Mouse (Mus musculus) neural tube, embryonic 15.5 days (tissue): ENCODE measurements at regions not wholly inside any gene's neighbourhood (a gene's known extent, or its start where the extent isn't known, plus 50 kb on each side); places are given as distances from the start of the nearest gene placed in this dataset.

Experiments
- ATAC-seq: fragments of 200-750 bp; cut with Nextera tagmentation; 2 replicates; pipeline ENCODE4 v1.8.0; 2017; ENCODE audit warnings: mild to moderate bottlenecking, moderate TSS enrichment, moderate library complexity; ENCODE audit not compliant: low FRiP score
- H3K27ac ChIP-seq: fragments of 300-500 bp; sonication (generic); replicated peaks from 2 replicates; pipeline ENCODE4 v1.5.1; 2015; ENCODE audit warnings: mild to moderate bottlenecking, inconsistent platforms
- H3K27me3 ChIP-seq: fragments of 300-500 bp; sonication (generic); replicated peaks from 2 replicates; pipeline ENCODE4 v1.6.1; 2015; ENCODE audit warnings: inconsistent platforms
- H3K36me3 ChIP-seq: fragments of 300-500 bp; sonication (generic); 2 replicates; pipeline ENCODE4 v1.6.1; 2015; ENCODE audit warnings: inconsistent platforms
- H3K4me1 ChIP-seq: fragments of 300-500 bp; sonication (generic); 2 replicates; pipeline ENCODE4 v1.6.1; 2015; ENCODE audit warnings: inconsistent platforms
- H3K4me2 ChIP-seq: fragments of 300-500 bp; sonication (generic); 2 replicates; pipeline ENCODE4 v1.6.1; 2015; ENCODE audit warnings: inconsistent platforms, mild to moderate bottlenecking, moderate library complexity
- H3K4me3 ChIP-seq: fragments of 300-500 bp; sonication (generic); replicated peaks from 2 replicates; pipeline ENCODE4 v1.5.1; 2015; ENCODE audit warnings: mild to moderate bottlenecking, inconsistent platforms
- H3K9ac ChIP-seq: fragments of 300-500 bp; sonication (generic); replicated peaks from 2 replicates; pipeline ENCODE4 v1.6.1; 2015; ENCODE audit warnings: mild to moderate bottlenecking, inconsistent platforms
- H3K9me3 ChIP-seq: fragments of 300-500 bp; sonication (generic); replicated peaks from 2 replicates; pipeline ENCODE4 v1.6.1; 2016; ENCODE audit warnings: inconsistent platforms
- WGBS: fragments of 180-500 bp; shearing (Covaris S2); methylation state at CpG from one replicate; pipeline ENCODE4 v1.1.7; 2015; ENCODE audit warnings: mixed read lengths; 5-methylcytosine and 5-hydroxymethylcytosine counted together

DNA sequence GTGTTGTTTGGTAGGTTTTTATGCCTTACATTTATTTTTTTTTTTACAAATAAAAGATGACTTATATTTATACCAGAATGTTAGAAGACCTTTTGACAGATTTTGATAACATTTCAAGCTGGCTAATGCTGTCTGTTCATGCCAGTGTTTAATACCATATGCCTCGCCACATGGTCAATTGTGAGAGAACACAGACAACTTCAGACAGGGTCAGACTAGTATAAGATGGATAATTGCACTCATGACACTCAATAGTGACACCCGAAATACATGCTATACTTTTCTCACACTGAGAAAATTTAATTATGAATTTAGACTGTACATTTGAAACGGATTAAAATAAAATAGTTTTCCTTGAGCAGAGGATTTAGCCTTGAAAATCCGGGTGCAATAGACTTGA is 769.9 kb downstream of the Slitrk6 start:
- Histone ChIP-seq H3K4me2 (no peak overlapping the region), H3K4me3 (no peak overlapping the region), H3K27ac (no peak overlapping the region), H3K9ac (no peak overlapping the region), H3K4me1 (no peaks in the 10 kb centered on the region), H3K9me3 (no peaks in the 10 kb centered on the region), H3K27me3 (no peaks in the 10 kb centered on the region), H3K36me3 (no peaks in the 10 kb centered on the region)
- ATAC-seq, result no peak
- 73% methylated on average over 4 of the region's 4 CpGs for WGBS

DNA sequence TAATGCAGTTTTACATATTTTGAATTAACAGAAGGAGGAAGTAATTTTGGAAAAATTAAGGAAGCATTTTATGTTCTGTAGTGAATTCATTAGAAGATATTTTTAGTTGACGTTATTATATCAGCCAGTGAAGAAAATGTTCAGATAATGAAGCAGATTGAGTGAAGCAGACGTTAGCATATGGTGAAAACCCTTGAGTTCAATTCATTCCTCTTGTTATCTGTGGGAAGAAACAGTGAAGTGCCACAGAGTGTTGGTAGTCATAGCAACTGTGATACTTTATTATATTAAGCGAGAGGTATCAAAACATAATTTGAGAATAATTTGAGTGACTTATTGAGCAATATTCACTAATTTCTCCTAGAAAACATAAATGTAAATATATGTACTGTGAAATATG is 796.9 kb downstream of the Slitrk6 start:
- no peak overlapping the region for H3K4me2 ChIP-seq
- no peak overlapping the region for H3K27ac ChIP-seq
- H3K4me3 ChIP-seq, result no peak overlapping the region
- H3K9ac ChIP-seq, result no peak overlapping the region
- ATAC-seq, result 0 out of 2 replicates have a peak, but pooled peaks have one; percentile 61
- H3K27me3 ChIP-seq, result no peaks in the 10 kb centered on the region
- no peaks in the 10 kb centered on the region for H3K36me3 ChIP-seq
- no peaks in the 10 kb centered on the region for H3K9me3 ChIP-seq
- WGBS, result 53% methylated on average over 3 of the region's 3 CpGs
- no peaks in the 10 kb centered on the region for H3K4me1 ChIP-seq

DNA sequence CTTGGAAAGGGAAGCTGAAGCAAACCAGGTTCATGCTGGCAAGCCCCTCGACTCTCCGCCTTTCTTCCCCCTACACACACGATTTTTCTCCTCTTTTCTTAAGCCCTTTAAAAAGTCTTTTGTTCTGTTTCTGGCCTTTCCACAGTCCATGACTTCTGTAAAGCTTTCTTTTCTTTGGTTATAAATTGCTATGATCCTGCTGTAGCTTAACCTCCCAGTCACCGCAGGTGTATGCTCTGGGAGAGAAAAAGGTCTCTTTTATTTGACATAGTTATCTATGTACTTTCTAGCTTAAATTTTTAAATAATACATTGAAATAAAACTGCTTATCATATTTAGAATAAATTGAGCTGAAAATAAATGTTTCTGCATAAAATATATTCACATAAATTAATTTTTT is 813.0 kb downstream of the Slitrk6 start:
- Histone ChIP-seq H3K9ac (no peak overlapping the region), H3K27ac (no peak overlapping the region), H3K27me3 (no peaks in the 10 kb centered on the region), H3K9me3 (no peaks in the 10 kb centered on the region), H3K4me3 (no peak overlapping the region), H3K36me3 (no peaks in the 10 kb centered on the region), H3K4me1 (no peaks in the 10 kb centered on the region), H3K4me2 (no peak overlapping the region)
- 74% methylated on average over 4 of the region's 4 CpGs for WGBS
- ATAC-seq, result no peak

DNA sequence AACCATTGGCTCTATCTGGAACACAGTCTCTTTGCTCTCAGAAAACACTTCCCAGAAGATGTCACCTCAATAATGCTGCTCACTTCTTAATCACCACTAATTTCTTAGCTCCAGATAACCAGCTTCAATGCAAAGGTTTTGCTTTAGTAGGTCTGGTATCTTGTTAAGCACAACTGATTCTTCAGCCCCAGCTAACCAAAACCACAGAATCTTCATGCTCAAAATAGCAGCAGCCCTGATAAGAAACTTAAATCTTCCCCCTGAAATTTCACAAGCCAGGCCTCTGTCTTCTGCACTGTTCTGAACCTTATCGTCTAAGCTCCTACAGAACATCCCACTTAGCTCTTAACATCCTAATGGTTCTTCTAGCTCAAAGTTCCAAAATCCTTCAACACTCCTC is 813.8 kb downstream of the Slitrk6 start:
- no peak overlapping the region for H3K9ac ChIP-seq
- H3K9me3 ChIP-seq, result no peaks in the 10 kb centered on the region
- no peak overlapping the region for H3K4me3 ChIP-seq
- 95% methylated on average over 1 of the region's 1 CpGs for WGBS
- H3K27ac ChIP-seq, result no peak overlapping the region
- no peaks in the 10 kb centered on the region for H3K4me1 ChIP-seq
- ATAC-seq, result no peak
- H3K36me3 ChIP-seq, result no peaks in the 10 kb centered on the region
- no peak overlapping the region for H3K4me2 ChIP-seq
- no peaks in the 10 kb centered on the region for H3K27me3 ChIP-seq

GRCm38 (mm10) chr14:109937432-109937831 is 817.5 kb downstream of the Slitrk6 start:
- Histone ChIP-seq H3K4me3 (no peak overlapping the region), H3K9ac (no peak overlapping the region), H3K4me1 (no peaks in the 10 kb centered on the region), H3K27ac (no peak overlapping the region), H3K36me3 (no peaks in the 10 kb centered on the region), H3K27me3 (no peaks in the 10 kb centered on the region), H3K9me3 (no peaks in the 10 kb centered on the region), H3K4me2 (no peak overlapping the region)
- WGBS, result 87% methylated on average over 6 of the region's 6 CpGs
- ATAC-seq, result no peak

DNA sequence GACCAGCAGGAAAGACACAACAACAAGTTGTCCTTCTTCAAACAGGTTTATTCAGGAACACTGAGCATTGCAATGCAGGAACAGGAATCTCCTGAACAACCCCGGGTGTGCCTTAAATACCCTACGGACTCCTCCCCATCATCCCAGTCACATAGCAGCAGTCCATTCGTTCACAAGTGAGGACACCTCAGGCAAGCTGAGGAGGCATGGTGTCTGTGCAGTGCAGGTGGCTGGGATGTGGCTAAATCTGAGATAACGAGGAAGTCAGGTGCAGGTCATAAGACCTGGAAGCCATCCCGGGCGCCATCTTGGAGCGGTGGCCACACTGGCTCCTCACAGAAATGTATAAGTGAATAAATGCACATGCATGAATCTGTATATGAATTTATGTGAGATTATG is 826.0 kb downstream of the Slitrk6 start:
- no peaks in the 10 kb centered on the region for H3K9me3 ChIP-seq
- H3K9ac ChIP-seq, result no peak overlapping the region
- H3K27me3 ChIP-seq, result no peaks in the 10 kb centered on the region
- H3K36me3 ChIP-seq, result no peaks in the 10 kb centered on the region
- no peak overlapping the region for H3K4me3 ChIP-seq
- H3K27ac ChIP-seq, result no peak overlapping the region
- H3K4me2 ChIP-seq, result no peak overlapping the region
- WGBS, result 86% methylated on average over 7 of the region's 7 CpGs
- ATAC-seq, result no peak
- H3K4me1 ChIP-seq, result no peaks in the 10 kb centered on the region

GRCm38 (mm10) chr14:109891896-109892165 is 863.1 kb downstream of the Slitrk6 start:
- Histone ChIP-seq H3K36me3 (no peaks in the 10 kb centered on the region), H3K4me3 (no peak overlapping the region), H3K9me3 (no peaks in the 10 kb centered on the region), H3K27me3 (no peaks in the 10 kb centered on the region), H3K27ac (no peak overlapping the region), H3K9ac (no peak overlapping the region), H3K4me2 (no peak overlapping the region), H3K4me1 (no peaks in the 10 kb centered on the region)
- no peak for ATAC-seq
- WGBS, result 90% methylated on average over 2 of the region's 2 CpGs

- peak; percentile 65 for ATAC-seq
- Histone ChIP-seq H3K27ac (no peak overlapping the region), H3K4me1 (no peaks in the 10 kb centered on the region), H3K9ac (no peak overlapping the region), H3K9me3 (no peaks in the 10 kb centered on the region), H3K4me2 (no peak overlapping the region), H3K4me3 (no peak overlapping the region), H3K36me3 (no peaks in the 10 kb centered on the region), H3K27me3 (no peaks in the 10 kb centered on the region)
- WGBS, result 74% methylated on average over 3 of the region's 3 CpGs
Measured at GRCm38 (mm10) chr14:109891151-109891895, 863.6 kb downstream of the Slitrk6 start.

DNA sequence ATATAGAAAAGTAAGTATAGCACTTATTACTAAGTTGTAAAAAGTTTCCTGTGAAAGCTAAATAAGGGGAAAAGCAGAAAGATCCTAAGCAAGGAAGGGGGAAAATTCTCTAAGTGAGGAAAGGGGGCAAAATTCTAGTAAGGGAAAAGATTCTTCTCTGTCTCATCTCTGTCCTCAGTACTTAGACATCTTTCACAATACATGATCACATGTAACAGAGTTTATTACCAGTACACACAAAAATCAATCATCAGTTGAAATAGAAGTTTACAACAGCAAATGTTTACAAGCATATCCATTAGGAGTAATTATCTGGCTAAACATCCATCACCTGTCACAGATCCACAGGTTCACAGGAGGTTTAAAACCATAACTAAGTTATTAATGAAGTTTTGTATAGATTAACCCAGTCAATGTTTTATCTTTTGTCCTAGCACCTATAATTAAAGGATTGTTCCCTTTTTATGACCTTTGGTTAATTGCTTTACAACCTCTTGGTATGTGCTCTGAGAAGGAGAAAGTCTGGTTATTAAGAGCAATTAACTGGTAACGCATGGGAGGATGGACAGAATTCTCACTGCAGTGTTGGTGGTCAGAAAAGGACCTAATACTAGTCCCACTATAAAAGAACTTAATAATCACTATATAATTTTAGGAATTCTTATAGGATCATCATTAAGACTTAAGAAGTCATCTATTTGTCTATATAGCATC is 877.8 kb downstream of the Slitrk6 start:
- ATAC-seq, result no peak
- H3K4me2 ChIP-seq, result no peak overlapping the region
- WGBS, result 30% methylated on average over 1 of the region's 1 CpGs
- H3K36me3 ChIP-seq, result no peaks in the 10 kb centered on the region
- H3K27ac ChIP-seq, result no peak overlapping the region
- H3K27me3 ChIP-seq, result no peaks in the 10 kb centered on the region
- no peaks in the 10 kb centered on the region for H3K9me3 ChIP-seq
- no peak overlapping the region for H3K4me3 ChIP-seq
- H3K9ac ChIP-seq, result no peak overlapping the region
- H3K4me1 ChIP-seq, result no peaks in the 10 kb centered on the region

DNA sequence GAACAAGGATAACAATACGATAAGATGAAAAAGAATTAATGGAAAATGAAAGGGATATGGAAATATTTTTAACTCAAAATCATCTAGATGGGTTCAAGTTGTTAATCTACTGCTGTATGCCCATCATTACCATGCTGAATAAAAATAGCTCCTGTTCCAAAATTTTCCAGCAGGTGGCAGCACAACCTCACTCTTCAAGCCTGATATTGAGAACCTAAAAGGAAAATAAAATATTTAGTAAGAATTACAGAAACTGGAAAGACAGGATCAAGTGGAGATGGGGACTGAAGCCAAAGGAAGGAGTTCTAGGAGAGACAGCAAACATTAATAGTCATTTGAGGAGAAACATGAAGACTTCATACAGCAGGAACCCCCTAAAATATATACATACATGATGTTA is 880.7 kb downstream of the Slitrk6 start:
- ATAC-seq, result 0 out of 2 replicates have a peak, but pooled peaks have one; percentile 65
- 7% methylated on average over 1 of the region's 1 CpGs for WGBS
- Histone ChIP-seq H3K4me1 (no peaks in the 10 kb centered on the region), H3K27me3 (no peaks in the 10 kb centered on the region), H3K4me3 (no peak overlapping the region), H3K27ac (no peak overlapping the region), H3K9ac (no peak overlapping the region), H3K9me3 (no peaks in the 10 kb centered on the region), H3K4me2 (no peak overlapping the region), H3K36me3 (no peaks in the 10 kb centered on the region)

DNA sequence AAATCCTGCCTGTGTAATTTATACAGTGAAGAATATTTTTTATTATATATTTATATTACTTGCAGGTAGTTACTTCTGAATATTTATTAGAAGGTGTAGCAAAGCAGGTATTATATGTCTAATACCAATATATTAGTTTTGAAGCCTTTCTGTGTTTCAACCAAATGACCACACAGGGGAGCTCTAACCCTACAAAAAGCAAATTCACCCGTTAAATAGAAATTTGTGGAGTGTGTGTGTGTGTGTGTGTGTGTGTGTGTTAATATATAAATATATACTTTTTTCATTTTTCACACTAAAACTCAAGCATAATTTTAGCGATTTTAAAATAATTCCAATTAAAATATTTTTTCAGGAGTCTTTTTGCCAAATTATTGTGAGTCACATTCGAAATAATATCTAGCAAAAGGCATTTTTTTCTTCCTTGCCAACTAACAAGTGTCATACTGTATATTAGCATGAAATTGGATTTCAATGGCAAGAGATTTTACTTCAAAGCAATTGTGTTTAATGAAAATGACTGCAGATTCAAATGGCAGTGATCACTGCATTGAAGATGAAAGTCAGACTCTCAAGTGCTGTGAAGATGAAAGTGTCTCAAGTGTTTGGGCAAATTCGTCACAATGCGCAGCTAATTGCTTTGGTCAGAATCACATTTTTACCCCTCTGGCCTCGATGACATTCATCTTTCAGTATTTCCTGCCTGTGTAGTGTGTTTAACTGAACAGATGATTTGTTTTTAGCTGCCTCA is 914.4 kb downstream of the Slitrk6 start:
- Histone ChIP-seq H3K4me2 (no peak overlapping the region), H3K36me3 (no peaks in the 10 kb centered on the region), H3K4me1 (no peaks in the 10 kb centered on the region), H3K4me3 (no peak overlapping the region), H3K9ac (no peak overlapping the region), H3K9me3 (no peaks in the 10 kb centered on the region), H3K27me3 (no peaks in the 10 kb centered on the region), H3K27ac (no peak overlapping the region)
- WGBS, result 46% methylated on average over 6 of the region's 6 CpGs
- ATAC-seq, result no peak
